Mouse (Mus musculus): ENCODE data around the gene Krtap19-4. TPM values are rescaled to one million over a fixed set of nuclear protein-coding genes. Genes with fewer than 3 reads are reported as not detected.

Krtap19-4 gene
- total RNA-seq (2021), result not detected

GRCm38 (mm10) chr16:88884989-88885388 lies at the start of gene Krtap19-4:
TSS of gene Krtap19-4 (minus strand) at chr16:88885089.
- intact Hi-C loops (cut with DNase I), result no loop called here
- DNase-seq, result no peak

- intact Hi-C loops (cut with DNase I), result no loop called here
- DNase-seq, result no peak
These were observed 47.3 kb upstream of the Krtap19-4 start, which contains the start of gene Krtap19-9b for GRCm38 (mm10) chr16:88932165-88932564. TSS of gene Krtap19-9b (minus strand) at chr16:88932265.

- intact Hi-C loops (cut with DNase I), result no loop called here
- DNase-seq, result no peak
These were observed 11.5 kb upstream of the Krtap19-4 start, which contains the start of gene Krtap19-5 for GRCm38 (mm10) chr16:88896357-88896756. TSS of gene Krtap19-5 (minus strand) at chr16:88896457.

GRCm38 (mm10) chr16:88886870-88887269 lies 2.0 kb upstream of the Krtap19-4 start:
- intact Hi-C loops (cut with DNase I), result no loop called here
- no peak for DNase-seq

DNA sequence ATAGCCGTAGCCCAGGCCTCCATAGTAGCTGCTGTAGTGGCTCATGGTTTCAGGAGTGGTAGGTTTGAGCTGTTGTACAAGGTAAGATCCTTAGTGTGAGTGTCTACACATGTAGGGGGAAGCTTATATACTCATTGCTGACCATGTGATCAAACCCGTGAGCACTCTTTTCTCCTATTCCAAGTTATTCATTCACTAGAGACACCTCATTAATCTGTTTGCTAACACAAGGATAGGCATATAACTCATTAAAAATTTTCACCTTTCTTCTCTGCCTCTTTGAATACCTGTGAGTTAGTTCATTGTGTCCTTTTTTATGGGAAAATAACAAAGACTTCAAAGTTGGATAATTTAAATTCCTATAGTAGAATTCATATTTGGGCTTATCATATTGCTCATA lies 7.0 kb downstream of the Krtap19-4 start, which contains the start of gene Krtap19-3:
Krtap19-3 (minus strand) TSS at position 101 of the 400 bp plus-strand sequence.
- DNase-seq, result no peak
- intact Hi-C loops (cut with DNase I), result no loop called here

DNA sequence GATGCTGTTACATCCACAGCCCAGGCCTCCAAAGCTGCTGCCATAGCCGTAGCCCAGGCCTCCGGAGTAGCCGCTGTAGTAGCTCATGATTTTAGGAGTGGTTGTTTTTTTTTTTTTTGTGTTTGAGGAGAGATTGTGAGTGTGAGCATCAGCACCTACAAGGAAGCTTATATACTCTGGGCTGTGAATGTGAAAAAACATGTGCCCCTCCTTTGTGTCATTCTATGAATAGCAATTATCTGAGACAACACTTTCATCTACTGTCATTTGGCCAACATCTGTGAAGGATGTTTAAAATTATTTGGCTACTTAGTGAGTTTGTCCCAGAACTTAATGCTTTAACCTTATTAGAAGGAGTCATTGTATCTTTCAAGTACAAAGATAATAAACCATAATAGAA lies 10.7 kb downstream of the Krtap19-4 start, which contains the start of gene Krtap19-2:
Krtap19-2 (minus strand) TSS at position 101 of the 400 bp plus-strand sequence.
- no peak for DNase-seq

DNA sequence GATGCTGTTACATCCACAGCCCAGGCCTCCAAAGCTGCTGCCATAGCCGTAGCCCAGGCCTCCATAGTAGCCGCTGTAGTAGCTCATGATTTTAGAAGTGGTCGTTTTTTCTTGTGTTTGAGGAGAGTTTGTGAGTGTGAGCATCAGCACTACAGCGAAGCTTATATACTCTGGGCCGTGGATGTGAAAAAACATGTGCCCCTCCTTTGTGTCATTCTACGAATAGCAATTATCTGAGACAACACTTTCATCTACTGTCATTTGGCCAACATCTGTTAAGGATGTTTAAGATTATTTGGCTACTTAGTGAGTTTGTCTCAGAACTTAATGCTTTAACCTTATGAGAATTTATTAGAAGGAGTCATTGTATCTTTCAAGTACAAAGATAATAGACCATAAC lies 15.6 kb downstream of the Krtap19-4 start, which contains the start of gene Krtap19-1:
Krtap19-1 (minus strand) TSS at position 101 of the 400 bp plus-strand sequence.
- intact Hi-C loops (cut with DNase I), result no loop called here
- no peak for DNase-seq

More for the DNA sequence above, 10.7 kb downstream of the Krtap19-4 start, which contains the start of gene Krtap19-2:
- intact Hi-C loops (cut with DNase I), result no loop called here

DNA sequence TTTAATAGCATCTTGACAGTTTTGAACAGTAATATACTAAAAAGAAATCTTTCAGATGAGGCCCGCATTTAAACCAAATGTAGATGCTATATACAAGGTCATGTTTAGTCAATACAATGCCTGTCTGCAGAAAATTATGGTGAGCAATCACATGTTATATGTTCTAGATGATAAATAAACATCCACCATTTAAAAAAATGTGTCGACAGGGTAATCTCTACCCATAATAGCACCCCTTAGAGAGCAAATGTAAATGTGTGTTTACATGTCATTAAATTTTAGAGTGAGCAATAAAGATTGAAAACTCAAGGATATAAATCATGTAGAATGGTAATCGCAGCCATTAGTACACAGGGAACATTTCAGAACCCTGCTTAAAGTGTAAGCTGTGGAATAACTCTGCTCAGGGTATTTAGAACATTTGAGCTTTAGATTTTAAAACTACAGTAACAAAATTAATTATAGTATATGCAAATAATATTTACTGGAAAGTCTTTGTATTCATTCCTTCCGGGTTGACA lies 19.9 kb downstream of the Krtap19-4 start:
- intact Hi-C loops (cut with DNase I), result no loop called here

DNA sequence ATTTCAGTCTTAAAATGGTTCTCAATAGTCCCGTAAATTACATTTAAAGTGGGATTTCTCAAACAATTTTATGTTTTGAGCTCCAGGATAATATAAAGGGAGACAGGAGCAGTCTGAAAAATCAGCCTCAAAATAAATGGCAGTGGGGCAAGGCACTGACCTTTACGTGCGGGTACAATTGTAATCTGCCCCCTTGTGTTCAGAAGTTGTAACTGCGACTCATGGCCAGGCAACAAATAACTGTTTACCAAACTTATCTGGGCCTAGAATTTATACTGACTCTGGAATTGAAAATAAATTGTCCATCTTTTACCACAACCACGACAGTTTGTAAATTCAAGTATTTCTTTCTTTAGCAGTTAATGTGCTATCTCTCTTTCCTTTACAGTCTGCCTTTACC lies 33.4 kb downstream of the Krtap19-4 start:
- peak; percentile 7 to 14 for DNase-seq
- intact Hi-C loops (cut with DNase I), result no loop called here

More for the DNA sequence above, 19.9 kb downstream of the Krtap19-4 start:
- no peak for DNase-seq

- DNase-seq, result no peak
- intact Hi-C loops (cut with DNase I), result no loop called here
These were observed 36.3 kb downstream of the Krtap19-4 start for GRCm38 (mm10) chr16:88848558-88848957.

- DNase-seq, result no peak
These were observed 37.5 kb downstream of the Krtap19-4 start for GRCm38 (mm10) chr16:88847363-88847762.

More at GRCm38 (mm10) chr16:88847363-88847762, 37.5 kb downstream of the Krtap19-4 start:
- intact Hi-C loops (cut with DNase I), result no loop called here

Other genes starting within 250 kb of the Krtap19-4 start
- gene Krtap26-1, start 237.3 kb downstream of the Krtap19-4 start, total RNA-seq (2021), result not detected
- gene Krtap27-1, start 213.4 kb downstream of the Krtap19-4 start, total RNA-seq (2021), result not detected
- gene 2310061N02Rik, start 177.1 kb downstream of the Krtap19-4 start, total RNA-seq (2021), result not detected
- not detected for gene Krtap13-1, start 156.2 kb downstream of the Krtap19-4 start, total RNA-seq (2021)
- gene Krtap13, start 133.5 kb downstream of the Krtap19-4 start, total RNA-seq (2021), result not detected
- gene 2310034C09Rik, start 126.2 kb downstream of the Krtap19-4 start, total RNA-seq (2021), result not detected
- not detected for gene 2310057N15Rik, start 110.9 kb downstream of the Krtap19-4 start, total RNA-seq (2021)
- not detected for gene Gm5965, start 107.2 kb downstream of the Krtap19-4 start, total RNA-seq (2021)
- gene Gm20741, start 72.9 kb downstream of the Krtap19-4 start, total RNA-seq (2021), result not detected
- not detected for gene Krtap15, start 64.9 kb downstream of the Krtap19-4 start, total RNA-seq (2021)
- not detected for gene Krtap14, start 58.9 kb downstream of the Krtap19-4 start, total RNA-seq (2021)
- gene Krtap19-1, start 15.7 kb downstream of the Krtap19-4 start, total RNA-seq (2021), result not detected
- not detected for gene Krtap19-2, start 10.8 kb downstream of the Krtap19-4 start, total RNA-seq (2021)
- gene Krtap19-3, start 7.1 kb downstream of the Krtap19-4 start, total RNA-seq (2021), result not detected
- gene Krtap19-5, start 11.4 kb upstream of the Krtap19-4 start, total RNA-seq (2021), result not detected
- gene Krtap19-9b, start 47.2 kb upstream of the Krtap19-4 start, total RNA-seq (2021), result not detected
- not detected for gene Krtap16-3, start 77.8 kb upstream of the Krtap19-4 start, total RNA-seq (2021)
- not detected for gene Krtap22-2, start 125.7 kb upstream of the Krtap19-4 start, total RNA-seq (2021)
- gene Gm10229, start 130.2 kb upstream of the Krtap19-4 start, total RNA-seq (2021), result not detected
- gene Krtap6-1, start 146.6 kb upstream of the Krtap19-4 start, total RNA-seq (2021), result not detected
- gene Gm10228, start 156.4 kb upstream of the Krtap19-4 start, total RNA-seq (2021), result not detected
- gene Krtap6-5, start 162.8 kb upstream of the Krtap19-4 start, total RNA-seq (2021), result not detected
- not detected for gene 1110025L11Rik, start 178.9 kb upstream of the Krtap19-4 start, total RNA-seq (2021)
- not detected for gene Krtap6-3, start 198.9 kb upstream of the Krtap19-4 start, total RNA-seq (2021)

Measured in heart, postnatal 10 days (tissue).